ENCODE assay signal across 26 mouse cellular contexts in the genomic region with DNA sequence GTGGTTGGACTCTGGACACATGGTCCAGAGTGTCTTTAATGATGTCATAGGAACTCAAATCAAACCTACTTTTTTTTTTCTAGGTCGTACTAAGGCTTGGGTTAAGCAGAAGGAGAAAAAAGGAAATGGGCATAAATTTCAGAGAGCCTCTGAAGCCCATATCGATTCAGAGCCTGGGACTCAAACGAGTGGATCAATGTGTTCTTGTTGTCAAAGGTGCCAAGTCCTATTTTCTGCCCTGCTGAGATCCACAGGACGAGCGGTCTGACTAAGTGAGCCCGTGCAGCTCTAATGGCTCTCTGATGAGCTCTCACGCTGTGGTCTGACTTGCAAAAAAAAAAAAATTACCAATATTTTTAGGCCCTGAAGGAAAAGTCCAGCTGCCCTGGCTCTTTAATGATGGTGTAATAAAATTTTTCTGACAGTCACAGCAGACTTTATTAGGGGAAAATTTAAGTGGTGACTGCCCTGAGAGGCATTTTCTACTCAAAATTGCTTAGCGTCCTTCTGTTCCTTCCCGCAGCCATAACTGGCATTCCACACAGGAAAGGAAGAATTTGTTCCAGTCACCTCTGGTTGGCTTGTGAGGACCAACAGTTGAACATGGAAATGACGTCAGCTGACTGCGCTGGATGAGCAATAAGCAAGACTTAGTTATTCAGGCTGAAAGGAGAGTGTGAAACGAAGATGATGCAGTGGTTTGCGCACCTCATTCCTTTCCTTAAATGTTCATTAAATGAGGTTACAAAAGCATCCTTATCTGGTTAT. TPM values are rescaled to one million over a fixed set of nuclear protein-coding genes. Genes with fewer than 3 reads are reported as not detected.
DNase-seq lines count a peak whose midpoint lies in the region; ATAC-seq and TF ChIP-seq lines count a peak whose summit lies in the region.
"Had no signal": no experiment of that assay in that cellular context is flagged by ENCODE, and none has a peak within 500 bp of the region (broad histone marks: within the 10 kb centered on the region; RNA-seq: fewer than 3 reads in every experiment).

No protein-coding gene starts in this region.

- no peak for TF ChIP-seq CTCF in cerebellum, adult 2 months (IDR thresholded peaks at IDR 0.05; ENCODE audit: borderline replicate concordance, insufficient read depth, low read depth, low read length)
- no peak for TF ChIP-seq CTCF in liver, postnatal 0 days (IDR thresholded peaks at IDR 0.05; ENCODE audit: low read depth)
- no peak for TF ChIP-seq CTCF in midbrain, postnatal 0 days (IDR thresholded peaks at IDR 0.05)

- H3K4me1 ChIP-seq in cerebellum, adult 2 months (ENCODE audit: control insufficient read depth, insufficient read depth, low read length), result peaks cover 28% of the 10 kb centered on the region
- no peaks in the 10 kb centered on the region for H3K4me1 ChIP-seq in liver, postnatal 0 days (ENCODE audit: insufficient read depth)
- no peaks in the 10 kb centered on the region for H3K4me1 ChIP-seq in midbrain, postnatal 0 days (ENCODE audit: insufficient read depth, low read length)
- H3K4me1 ChIP-seq in midbrain, embryonic 13.5 days (replicated peaks), result no peaks in the 10 kb centered on the region
- H3K4me1 ChIP-seq: heart, embryonic 13.5 days; liver, embryonic 15.5 days; neural tube, embryonic 12.5 days had no signal

- TF ChIP-seq EP300 in liver, postnatal 0 days (IDR thresholded peaks at IDR 0.05; ENCODE audit: low read depth), result no peak

- H3K9me3 ChIP-seq in liver, postnatal 0 days (ENCODE audit: low read length), result no peaks in the 10 kb centered on the region
- peaks cover 5% of the 10 kb centered on the region; the same call in 1 of the 2 replicates for H3K9me3 ChIP-seq in midbrain, postnatal 0 days (ENCODE audit: low read length)
- H3K9me3 ChIP-seq in midbrain, embryonic 13.5 days, result peaks cover 11% of the 10 kb centered on the region; the same call in 1 of the 2 replicates
- H3K9me3 ChIP-seq: liver, embryonic 15.5 days had no signal

- 0 out of 2 replicates have a peak overlapping the region, but pooled peaks have one; percentile 26 for H3K27ac ChIP-seq in cerebellum, adult 2 months (ENCODE audit: insufficient read depth, low read length)
- H3K27ac ChIP-seq in liver, postnatal 0 days (ENCODE audit: low read depth), result no peak overlapping the region
- no peak overlapping the region for H3K27ac ChIP-seq in midbrain, postnatal 0 days (ENCODE audit: low read depth, low read length)
- H3K27ac ChIP-seq in midbrain, embryonic 13.5 days, result no peak overlapping the region
- H3K27ac ChIP-seq: heart, adult 2 months; heart, embryonic 13.5 days; hindbrain, embryonic 14.5 days; liver, embryonic 15.5 days; midbrain, embryonic 10.5 days; neural tube, embryonic 12.5 days had no signal

- H3K9ac ChIP-seq in liver, postnatal 0 days (replicated peaks), result no peak overlapping the region
- H3K9ac ChIP-seq in midbrain, postnatal 0 days (replicated peaks; ENCODE audit: low read length, poor library complexity, severe bottlenecking), result no peak overlapping the region
- H3K9ac ChIP-seq in midbrain, embryonic 13.5 days (replicated peaks), result no peak overlapping the region
- H3K9ac ChIP-seq: forebrain, postnatal 0 days; heart, embryonic 13.5 days; hindbrain, embryonic 14.5 days; liver, embryonic 15.5 days; neural tube, embryonic 12.5 days had no signal

- H3K4me2 ChIP-seq in liver, postnatal 0 days (ENCODE audit: low read depth, low read length), result no peak overlapping the region
- no peak overlapping the region for H3K4me2 ChIP-seq in midbrain, postnatal 0 days (ENCODE audit: low read depth, low read length, poor library complexity, severe bottlenecking)
- no peak overlapping the region for H3K4me2 ChIP-seq in midbrain, embryonic 13.5 days (replicated peaks)
- H3K4me2 ChIP-seq: heart, embryonic 13.5 days; hindbrain, embryonic 14.5 days; liver, embryonic 15.5 days; neural tube, embryonic 12.5 days had no signal

- WGBS in cerebellum, adult 2 months, result 40% methylated on average over 13 of the region's 13 CpGs
- 70% methylated on average over 13 of the region's 13 CpGs for WGBS in liver, postnatal 0 days (ENCODE audit: insufficient replicate concordance)
- 64% methylated on average over 13 of the region's 13 CpGs for WGBS in midbrain, postnatal 0 days
- 70% methylated on average over 13 of the region's 13 CpGs for WGBS in midbrain, embryonic 13.5 days

- H3K4me3 ChIP-seq in cerebellum, adult 2 months (replicated peaks; ENCODE audit: insufficient read depth, low read depth, low read length), result no peak overlapping the region
- H3K4me3 ChIP-seq in liver, postnatal 0 days (ENCODE audit: low read depth, low read length), result no peak overlapping the region
- no peak overlapping the region for H3K4me3 ChIP-seq in midbrain, postnatal 0 days (ENCODE audit: low read depth, low read length)
- H3K4me3 ChIP-seq in midbrain, embryonic 13.5 days (replicated peaks), result no peak overlapping the region
- H3K4me3 ChIP-seq: heart, adult 2 months; heart, embryonic 13.5 days; liver, embryonic 15.5 days; midbrain, embryonic 10.5 days; neural tube, embryonic 12.5 days had no signal

- peak in 1 of 2 experiments; percentile 39 for DNase-seq in cerebellum, adult 2 months
- DNase-seq in cerebellum, postnatal 36 days, result no peak
- DNase-seq in liver, postnatal 0 days, result no peak
- DNase-seq in liver, result no peak
- peak; percentile 15 for DNase-seq in midbrain, postnatal 0 days (ENCODE audit: low spot score)
- no peak for DNase-seq in spleen, postnatal 4 days (ENCODE audit: low spot score in 2 of 2)
- DNase-seq in heart, postnatal 10 days, result no peak
- DNase-seq: adrenal gland, postnatal 10 days; cerebellum, adult 9-10 months; forebrain, postnatal 0 days; gastrocnemius, postnatal 25 days; heart, adult 2 months; heart, postnatal 4 days; kidney, adult 2 months; kidney, postnatal 10 days; thymus, adult 18-20 months; thymus, postnatal 36 days had no signal

- ATAC-seq in liver, postnatal 0 days, result peak; percentile 41
- no peak for ATAC-seq in midbrain, postnatal 0 days (ENCODE audit: low FRiP score)
- ATAC-seq in midbrain, embryonic 13.5 days, result no peak
- ATAC-seq: forebrain, postnatal 0 days; inflammation-experienced regulatory T-cells, adult 6 months had no signal

- TF ChIP-seq POLR2A in cerebellum, adult 2 months (IDR thresholded peaks at IDR 0.05; ENCODE audit: borderline replicate concordance, insufficient read depth, low read length), result no peak

- H3K27me3 ChIP-seq in cerebellum, adult 2 months (ENCODE audit: control insufficient read depth, insufficient read depth, low read length), result no peaks in the 10 kb centered on the region
- H3K27me3 ChIP-seq in liver, postnatal 0 days (ENCODE audit: insufficient read depth, low read length), result no peaks in the 10 kb centered on the region
- H3K27me3 ChIP-seq in midbrain, postnatal 0 days (ENCODE audit: insufficient read depth, low read length), result peaks cover 7% of the 10 kb centered on the region; the same call in 1 of the 2 replicates
- peaks cover 23% of the 10 kb centered on the region for H3K27me3 ChIP-seq in midbrain, embryonic 13.5 days
- H3K27me3 ChIP-seq: neural tube, embryonic 12.5 days had no signal

- intact Hi-C loops in heart, postnatal 10 days (cut with DNase I), result loop anchor here (10.0 kb wide), 1 partner anchor 297 kb away; no protein-coding TSS in a partner anchor

- no peaks in the 10 kb centered on the region for H3K36me3 ChIP-seq in liver, postnatal 0 days (replicated peaks; ENCODE audit: insufficient read depth, low read length)
- H3K36me3 ChIP-seq in midbrain, postnatal 0 days (ENCODE audit: insufficient read depth, low read length), result no peaks in the 10 kb centered on the region
- no peaks in the 10 kb centered on the region for H3K36me3 ChIP-seq in midbrain, embryonic 13.5 days
- H3K36me3 ChIP-seq: heart, embryonic 13.5 days; liver, embryonic 15.5 days; midbrain, embryonic 10.5 days; neural tube, embryonic 12.5 days had no signal

RNA-seq across cellular contexts. Expression of gene Kcnk1, which starts 37.6 kb away (rescaled TPM):
- polyA plus RNA-seq in cerebellum, adult 2 months (2012; rRNA removed), result 206 and 213 TPM in 2 replicates
- polyA plus RNA-seq in liver, postnatal 0 days (2015; fragmentation: Nextera tagmentation; extraction: Ambion mirVana), result 0.33 and 0.39 TPM in 2 replicates
- total RNA-seq in midbrain, postnatal 0 days (2014; rRNA removed), result 35.7 and 52.1 TPM in 2 replicates
- 24.1 and 25.1 TPM in 2 replicates for polyA plus RNA-seq in midbrain, postnatal 0 days (2015; fragmentation: Nextera tagmentation; extraction: Ambion mirVana)
- polyA plus RNA-seq in midbrain, embryonic 13.5 days (2015; fragmentation: Nextera tagmentation; extraction: Ambion mirVana), result 6.8 and 8.2 TPM in 2 replicates
- under 1 TPM; 0.15 to 0.19 TPM for total RNA-seq in heart, postnatal 10 days (2021)
- total RNA-seq: common myeloid progenitor, adult 5-6 weeks had no signal
- polyA plus RNA-seq: inflammation-experienced regulatory T-cells, adult 6 months had no signal

RNA-seq across cellular contexts. Expression of gene Map3k21, which starts 47.2 kb away (rescaled TPM):
- polyA plus RNA-seq in cerebellum, adult 2 months (2012; rRNA removed), result 1.1 TPM in 2 replicates
- 0.39 and 0.56 TPM in 2 replicates for polyA plus RNA-seq in liver, postnatal 0 days (2015; fragmentation: Nextera tagmentation; extraction: Ambion mirVana)
- 2.8 and 3.5 TPM in 2 replicates for total RNA-seq in midbrain, postnatal 0 days (2014; rRNA removed)
- 0.85 and 0.98 TPM in 2 replicates for polyA plus RNA-seq in midbrain, postnatal 0 days (2015; fragmentation: Nextera tagmentation; extraction: Ambion mirVana)
- 0.13 and 0.16 TPM in 2 replicates for polyA plus RNA-seq in midbrain, embryonic 13.5 days (2015; fragmentation: Nextera tagmentation; extraction: Ambion mirVana)
- total RNA-seq in heart, postnatal 10 days (2021), result under 1 TPM; 0.26 to 0.27 TPM
- total RNA-seq: common myeloid progenitor, adult 5-6 weeks had no signal
- polyA plus RNA-seq: inflammation-experienced regulatory T-cells, adult 6 months; limb, embryonic 11.5 days; midbrain, embryonic 10.5 days had no signal

RNA-seq across cellular contexts. Expression of gene Pcnx2, which starts 59.3 kb away (rescaled TPM):
- polyA plus RNA-seq in cerebellum, adult 2 months (2012; rRNA removed), result 40.4 and 41.4 TPM in 2 replicates
- 0.04 and 0.05 TPM in 2 replicates for polyA plus RNA-seq in liver, postnatal 0 days (2015; fragmentation: Nextera tagmentation; extraction: Ambion mirVana)
- total RNA-seq in midbrain, postnatal 0 days (2014; rRNA removed), result 15.7 and 16.4 TPM in 2 replicates
- polyA plus RNA-seq in midbrain, postnatal 0 days (2015; fragmentation: Nextera tagmentation; extraction: Ambion mirVana), result 2.6 and 3.2 TPM in 2 replicates
- polyA plus RNA-seq in midbrain, embryonic 13.5 days (2015; fragmentation: Nextera tagmentation; extraction: Ambion mirVana), result 3.6 and 3.8 TPM in 2 replicates
- total RNA-seq in heart, postnatal 10 days (2021), result under 1 TPM; 0.45 TPM
- total RNA-seq: common myeloid progenitor, adult 5-6 weeks had no signal
- polyA plus RNA-seq: limb, embryonic 11.5 days had no signal
